Mouse (Mus musculus): Measurements from ENCODE around the gene Slc24a4. TPM values are rescaled to one million over a fixed set of nuclear protein-coding genes. Genes with fewer than 3 reads are reported as not detected.

Gene Slc24a4
- total RNA-seq (2021) = 10 to 100 TPM; 37.1 to 53.5 TPM

- peak; percentile 33 to 63 for DNase-seq (ENCODE audit: low spot score in 2 of 2)
- intact Hi-C loops (cut with DNase I) = loop anchor here (5.0 kb wide), 4 partner anchors 71 to 259 kb away; no protein-coding TSS in a partner anchor
These were observed at the start of gene Slc24a4 for GRCm38 (mm10) chr12:102128081-102128790. TSS of gene Slc24a4 (plus strand) at chr12:102128733.

- no peak for DNase-seq (ENCODE audit: low spot score in 2 of 2)
- intact Hi-C loops (cut with DNase I) = no loop called here
These were observed 45.7 kb upstream of the Slc24a4 start for GRCm38 (mm10) chr12:102082648-102083425.

- intact Hi-C loops (cut with DNase I) = no loop called here
- DNase-seq (ENCODE audit: low spot score in 2 of 2) = no peak
These were observed 38.0 kb upstream of the Slc24a4 start for GRCm38 (mm10) chr12:102090535-102090934.

GRCm38 (mm10) chr12:102092342-102093094 is 36.0 kb upstream of the Slc24a4 start:
- no peak for DNase-seq (ENCODE audit: low spot score in 2 of 2)
- intact Hi-C loops (cut with DNase I) = no loop called here

- intact Hi-C loops (cut with DNase I) = no loop called here
- DNase-seq (ENCODE audit: low spot score in 2 of 2) = no peak
These were observed 22.5 kb upstream of the Slc24a4 start for GRCm38 (mm10) chr12:102105990-102106389.

GRCm38 (mm10) chr12:102108851-102109250 is 19.7 kb upstream of the Slc24a4 start:
- intact Hi-C loops (cut with DNase I) = no loop called here
- no peak for DNase-seq (ENCODE audit: low spot score in 2 of 2)

- intact Hi-C loops (cut with DNase I) = no loop called here
- DNase-seq (ENCODE audit: low spot score in 2 of 2) = no peak
These were observed 16.0 kb upstream of the Slc24a4 start for GRCm38 (mm10) chr12:102112491-102112890.

GRCm38 (mm10) chr12:102112901-102113300 is 15.6 kb upstream of the Slc24a4 start:
- no peak for DNase-seq (ENCODE audit: low spot score in 2 of 2)
- intact Hi-C loops (cut with DNase I) = no loop called here

GRCm38 (mm10) chr12:102113391-102113790 is 15.1 kb upstream of the Slc24a4 start:
- DNase-seq (ENCODE audit: low spot score in 2 of 2) = no peak
- intact Hi-C loops (cut with DNase I) = no loop called here

- intact Hi-C loops (cut with DNase I) = no loop called here
- DNase-seq (ENCODE audit: low spot score in 2 of 2) = no peak
These were observed 12.0 kb upstream of the Slc24a4 start for GRCm38 (mm10) chr12:102116580-102116979.

GRCm38 (mm10) chr12:102118014-102118413 is 10.5 kb upstream of the Slc24a4 start:
- intact Hi-C loops (cut with DNase I) = no loop called here

GRCm38 (mm10) chr12:102127601-102128000 is 932 bp upstream of the Slc24a4 start:
- DNase-seq (ENCODE audit: low spot score in 2 of 2) = no peak
- intact Hi-C loops (cut with DNase I) = loop anchor here (5.0 kb wide), 4 partner anchors 70 to 260 kb away; no protein-coding TSS in a partner anchor

More at GRCm38 (mm10) chr12:102118014-102118413, 10.5 kb upstream of the Slc24a4 start:
- DNase-seq (ENCODE audit: low spot score in 2 of 2) = no peak

GRCm38 (mm10) chr12:102128791-102129507 is 416 bp downstream of the Slc24a4 start:
- intact Hi-C loops (cut with DNase I) = loop anchor here (5.0 kb wide), 4 partner anchors 72 to 258 kb away; no protein-coding TSS in a partner anchor

GRCm38 (mm10) chr12:102129508-102130030 is 1.0 kb downstream of the Slc24a4 start:
- intact Hi-C loops (cut with DNase I) = loop anchor here (5.0 kb wide), 4 partner anchors 72 to 258 kb away; no protein-coding TSS in a partner anchor

More at GRCm38 (mm10) chr12:102128791-102129507, 416 bp downstream of the Slc24a4 start:
- peak; percentile 79 to 88 for DNase-seq (ENCODE audit: low spot score in 2 of 2)

GRCm38 (mm10) chr12:102139710-102140109 is 11.2 kb downstream of the Slc24a4 start:
- DNase-seq (ENCODE audit: low spot score in 2 of 2) = peak; percentile 59
- intact Hi-C loops (cut with DNase I) = no loop called here

More at GRCm38 (mm10) chr12:102129508-102130030, 1.0 kb downstream of the Slc24a4 start:
- peak; percentile 34 to 36 for DNase-seq (ENCODE audit: low spot score in 2 of 2)

- DNase-seq (ENCODE audit: low spot score in 2 of 2) = no peak
- intact Hi-C loops (cut with DNase I) = no loop called here
These were observed 12.8 kb downstream of the Slc24a4 start for GRCm38 (mm10) chr12:102141330-102141729.

- DNase-seq (ENCODE audit: low spot score in 2 of 2) = no peak
- intact Hi-C loops (cut with DNase I) = no loop called here
These were observed 19.1 kb downstream of the Slc24a4 start for GRCm38 (mm10) chr12:102147678-102148077.

GRCm38 (mm10) chr12:102148746-102149145 is 20.2 kb downstream of the Slc24a4 start:
- intact Hi-C loops (cut with DNase I) = no loop called here

GRCm38 (mm10) chr12:102151185-102151584 is 22.7 kb downstream of the Slc24a4 start:
- DNase-seq (ENCODE audit: low spot score in 2 of 2) = no peak
- intact Hi-C loops (cut with DNase I) = no loop called here

More at GRCm38 (mm10) chr12:102148746-102149145, 20.2 kb downstream of the Slc24a4 start:
- no peak for DNase-seq (ENCODE audit: low spot score in 2 of 2)
